In genomic region chr11:103198911-103199803, GRCm38 (mm10) we compare ENCODE assay signal across 8 mouse cellular contexts. TPM values are rescaled to one million over a fixed set of nuclear protein-coding genes. Genes with fewer than 3 reads are reported as not detected.
DNase-seq lines count a peak whose midpoint lies in the region; ATAC-seq lines count a peak whose summit lies in the region.
"Had no signal": no experiment of that assay in that cellular context is flagged by ENCODE, and none has a peak within 500 bp of the region (broad histone marks: within the 10 kb centered on the region; RNA-seq: fewer than 3 reads in every experiment).

No protein-coding gene starts in this region.

- under 1% methylated on average over 59 of the region's 59 CpGs for WGBS in forebrain, embryonic 13.5 days
- WGBS in hindbrain, embryonic 13.5 days: 2% methylated on average over 59 of the region's 59 CpGs
- 2% methylated on average over 59 of the region's 59 CpGs for WGBS in midbrain, embryonic 15.5 days

- peak overlapping the region; percentile 91 for H3K4me2 ChIP-seq in forebrain, embryonic 13.5 days
- H3K4me2 ChIP-seq in hindbrain, embryonic 13.5 days: peak overlapping the region; percentile 86
- H3K4me2 ChIP-seq in midbrain, embryonic 15.5 days: peak overlapping the region; percentile 98

- peak overlapping the region; percentile 48 for H3K4me3 ChIP-seq in forebrain, embryonic 13.5 days
- H3K4me3 ChIP-seq in hindbrain, embryonic 13.5 days: peak overlapping the region; percentile 55
- peak overlapping the region; percentile 55 for H3K4me3 ChIP-seq in midbrain, embryonic 15.5 days

- peak; percentile 63 for DNase-seq in Muller cell, postnatal 12 days (ENCODE audit: inconsistent ontology term)
- peak; percentile 49 for DNase-seq in brain, embryonic 18.5 days (ENCODE audit: low read depth, low spot score)
- peak; percentile 83 to 93 for DNase-seq in left cerebral cortex, postnatal 25 days (ENCODE audit: low spot score in 2 of 2)
- DNase-seq in urinary bladder, postnatal 36 days (ENCODE audit: low spot score in 2 of 2): peak; percentile 38 to 40

- H3K36me3 ChIP-seq in forebrain, embryonic 13.5 days (ENCODE audit: poor library complexity, severe bottlenecking): no peaks in the 10 kb centered on the region
- H3K36me3 ChIP-seq in hindbrain, embryonic 13.5 days: peaks cover 16% of the 10 kb centered on the region
- H3K36me3 ChIP-seq in midbrain, embryonic 15.5 days (replicated peaks): 0 out of 2 replicates have a peak, but pooled peaks cover 4% of the 10 kb centered on the region

- peaks cover 30% of the 10 kb centered on the region for H3K4me1 ChIP-seq in forebrain, embryonic 13.5 days
- H3K4me1 ChIP-seq in hindbrain, embryonic 13.5 days (replicated peaks): peaks cover 28% of the 10 kb centered on the region
- H3K4me1 ChIP-seq in midbrain, embryonic 15.5 days: peaks cover 25% of the 10 kb centered on the region

- intact Hi-C loops in left cerebral cortex, postnatal 25 days (cut with DNase I): loop anchor here (2.0 kb wide), 1 partner anchor 20 kb away; the partner anchor contains the start of gene Spata32

- peaks cover 68% of the 10 kb centered on the region for H3K27me3 ChIP-seq in forebrain, embryonic 13.5 days
- peaks cover 79% of the 10 kb centered on the region for H3K27me3 ChIP-seq in hindbrain, embryonic 13.5 days
- peaks cover 63% of the 10 kb centered on the region for H3K27me3 ChIP-seq in midbrain, embryonic 15.5 days (replicated peaks)

- peak overlapping the region; percentile 68 for H3K9ac ChIP-seq in forebrain, embryonic 13.5 days
- peak overlapping the region; percentile 82 for H3K9ac ChIP-seq in hindbrain, embryonic 13.5 days
- H3K9ac ChIP-seq in midbrain, embryonic 15.5 days: peak overlapping the region; percentile 78

- peak; percentile 67 for ATAC-seq in forebrain, embryonic 13.5 days
- ATAC-seq in hindbrain, embryonic 13.5 days (ENCODE audit: low FRiP score): peak; percentile 72
- ATAC-seq in midbrain, embryonic 15.5 days (replicated peaks): peak; percentile 80

- no peaks in the 10 kb centered on the region for H3K9me3 ChIP-seq in forebrain, embryonic 13.5 days (replicated peaks)
- no peaks in the 10 kb centered on the region for H3K9me3 ChIP-seq in hindbrain, embryonic 13.5 days
- H3K9me3 ChIP-seq in midbrain, embryonic 15.5 days: no peaks in the 10 kb centered on the region

- no peak overlapping the region; the same call in 1 of the 2 replicates for H3K27ac ChIP-seq in forebrain, embryonic 13.5 days
- H3K27ac ChIP-seq in hindbrain, embryonic 13.5 days: no peak overlapping the region; the same call in 1 of the 2 replicates
- H3K27ac ChIP-seq in midbrain, embryonic 15.5 days: no peak overlapping the region
- H3K27ac ChIP-seq: macrophage had no signal

RNA-seq across cellular contexts. Expression of gene 1700023F06Rik, which starts 9.2 kb away (rescaled TPM):
- polyA plus RNA-seq in forebrain, embryonic 13.5 days (2015; fragmentation: Nextera tagmentation; extraction: Ambion mirVana): 0.37 and 0.54 TPM in 2 replicates
- 0.87 and 1.3 TPM in 2 replicates for polyA plus RNA-seq in hindbrain, embryonic 13.5 days (2015; fragmentation: Nextera tagmentation; extraction: Ambion mirVana)
- 1 to 10 TPM; 1.5 to 2.4 TPM for total RNA-seq in left cerebral cortex, postnatal 25 days (2021)
- polyA plus RNA-seq in midbrain, embryonic 15.5 days (2015; fragmentation: Nextera tagmentation; extraction: Ambion mirVana): 1.6 and 1.9 TPM in 2 replicates
- polyA plus RNA-seq: macrophage had no signal

RNA-seq across cellular contexts. Expression of gene Spata32, which starts 19.1 kb away (rescaled TPM):
- polyA plus RNA-seq in forebrain, embryonic 13.5 days (2015; fragmentation: Nextera tagmentation; extraction: Ambion mirVana): not detected in 2 replicates
- polyA plus RNA-seq in hindbrain, embryonic 13.5 days (2015; fragmentation: Nextera tagmentation; extraction: Ambion mirVana): 0.40 and 0.58 TPM in 2 replicates
- total RNA-seq in left cerebral cortex, postnatal 25 days (2021): 1 to 10 TPM; 1.3 to 1.4 TPM
- polyA plus RNA-seq in midbrain, embryonic 15.5 days (2015; fragmentation: Nextera tagmentation; extraction: Ambion mirVana): 0.66 and 0.71 TPM in 2 replicates
- polyA plus RNA-seq: macrophage had no signal

RNA-seq across cellular contexts. Expression of gene Fmnl1, which starts 28.2 kb away (rescaled TPM):
- polyA plus RNA-seq in forebrain, embryonic 13.5 days (2015; fragmentation: Nextera tagmentation; extraction: Ambion mirVana): 0.76 and 0.92 TPM in 2 replicates
- polyA plus RNA-seq in hindbrain, embryonic 13.5 days (2015; fragmentation: Nextera tagmentation; extraction: Ambion mirVana): 3.1 and 3.3 TPM in 2 replicates
- total RNA-seq in left cerebral cortex, postnatal 25 days (2021): 100 to 1,000 TPM; 146 to 197 TPM
- polyA plus RNA-seq in midbrain, embryonic 15.5 days (2015; fragmentation: Nextera tagmentation; extraction: Ambion mirVana): 7.0 and 7.5 TPM in 2 replicates
